ENCODE assay signal across 22 mouse cellular contexts in genomic region chr9:29472226-29472625, GRCm38 (mm10).
DNase-seq lines count a peak whose midpoint lies in the region; ATAC-seq and TF ChIP-seq lines count a peak whose summit lies in the region.
"Had no signal": no experiment of that assay in that cellular context is flagged by ENCODE, and none has a peak within 500 bp of the region (broad histone marks: within the 10 kb centered on the region; RNA-seq: fewer than 3 reads in every experiment).

No protein-coding gene starts in this region.

- no peak for TF ChIP-seq CTCF in left cerebral cortex, adult 2 months (IDR thresholded peaks at IDR 0.05)

- H3K4me2 ChIP-seq in forebrain, embryonic 16.5 days (ENCODE audit: low read length), result no peak overlapping the region
- H3K4me2 ChIP-seq: forebrain, embryonic 13.5 days; heart, embryonic 12.5 days; hindbrain, embryonic 12.5 days had no signal

- peak overlapping the region; percentile 79 for H3K27ac ChIP-seq in left cerebral cortex, adult 2 months
- H3K27ac ChIP-seq in forebrain, embryonic 16.5 days (ENCODE audit: low read length), result no peak overlapping the region
- H3K27ac ChIP-seq: forebrain, embryonic 13.5 days; gastrocnemius, adult 2 months; hindbrain, embryonic 12.5 days; limb, embryonic 10.5 days had no signal

- H3K27me3 ChIP-seq in forebrain, embryonic 16.5 days (replicated peaks; ENCODE audit: control insufficient read depth, insufficient read depth, low read length), result no peaks in the 10 kb centered on the region
- H3K27me3 ChIP-seq: forebrain, embryonic 13.5 days; heart, embryonic 12.5 days; hindbrain, embryonic 12.5 days; megakaryocyte, embryonic 14.5 days had no signal

- H3K9ac ChIP-seq in forebrain, embryonic 16.5 days (replicated peaks; ENCODE audit: low read depth, low read length), result no peak overlapping the region
- H3K9ac ChIP-seq: forebrain, embryonic 13.5 days; heart, embryonic 12.5 days; hindbrain, embryonic 12.5 days; liver, postnatal 0 days had no signal

- no peak for ATAC-seq in forebrain, embryonic 16.5 days
- ATAC-seq: forebrain, embryonic 13.5 days; liver, postnatal 0 days had no signal

- WGBS in forebrain, embryonic 16.5 days, result 66% methylated on average over 4 of the region's 4 CpGs

- no peaks in the 10 kb centered on the region for H3K9me3 ChIP-seq in forebrain, embryonic 16.5 days (ENCODE audit: control insufficient read depth, low read length)
- H3K9me3 ChIP-seq: forebrain, embryonic 13.5 days; heart, embryonic 12.5 days; hindbrain, embryonic 12.5 days; limb, embryonic 10.5 days; megakaryocyte, embryonic 14.5 days had no signal

- intact Hi-C loops in left cerebral cortex, postnatal 4 days (cut with DNase I), result no loop called here
- intact Hi-C loops in left cerebral cortex, adult 2 months (cut with DNase I), result loop anchor here (1.0 to 5.0 kb wide), 4 partner anchors 59 to 170 kb away; no protein-coding TSS in a partner anchor

- no peaks in the 10 kb centered on the region for H3K4me1 ChIP-seq in forebrain, embryonic 16.5 days (replicated peaks; ENCODE audit: control insufficient read depth, insufficient read depth, low read length)
- H3K4me1 ChIP-seq: heart, embryonic 12.5 days; megakaryocyte, embryonic 14.5 days had no signal

- DNase-seq in frontal cortex, adult 2 months (ENCODE audit: extremely low spot score in 1 of 2, low spot score in 1 of 2), result peak; percentile 50 to 66
- no peak for DNase-seq in frontal cortex, postnatal 25 days (ENCODE audit: low spot score in 2 of 2)
- DNase-seq in left cerebral cortex, adult 18-20 months (ENCODE audit: low spot score in 2 of 2), result peak; percentile 59 to 72
- no peak for DNase-seq in left cerebral cortex, postnatal 4 days
- peak; percentile 40 to 60 for DNase-seq in left cerebral cortex, adult 2 months (ENCODE audit: extremely low spot score in 1 of 2, low spot score in 2 of 2)
- DNase-seq in right cerebral cortex, postnatal 25 days, result peak; percentile 52
- DNase-seq in T-cell, adult 2 months (ENCODE audit: low spot score), result no peak
- DNase-seq: adrenal gland, adult 2 months; gastrocnemius, adult 2 months; heart, postnatal 14 days; kidney, adult 18-20 months; kidney, postnatal 14 days; liver, postnatal 0 days; lung, postnatal 10 days; midbrain, embryonic 14.5 days; thymus, postnatal 4 days had no signal

- H3K36me3 ChIP-seq in forebrain, embryonic 16.5 days (ENCODE audit: control insufficient read depth, insufficient read depth), result no peaks in the 10 kb centered on the region
- H3K36me3 ChIP-seq: heart, embryonic 12.5 days; hindbrain, embryonic 12.5 days; limb, embryonic 10.5 days had no signal

- no peak overlapping the region for H3K4me3 ChIP-seq in left cerebral cortex, adult 2 months
- no peak overlapping the region for H3K4me3 ChIP-seq in forebrain, embryonic 16.5 days (replicated peaks; ENCODE audit: low read length)
- H3K4me3 ChIP-seq: forebrain, embryonic 13.5 days; gastrocnemius, adult 2 months; heart, embryonic 12.5 days; hindbrain, embryonic 12.5 days; limb, embryonic 10.5 days; megakaryocyte, embryonic 14.5 days had no signal

Comparison
In these comparisons a context has a peak if more than half of its experiments do, and no peak if none do; other contexts are left out.
1. DNase-seq: peak in frontal cortex, adult 2 months (2 of 2), left cerebral cortex, adult 18-20 months (2 of 2), left cerebral cortex, adult 2 months (2 of 2) and right cerebral cortex, postnatal 25 days (single experiment); none in frontal cortex, postnatal 25 days (0 of 2), left cerebral cortex, postnatal 4 days (single experiment) and T-cell, adult 2 months (single experiment).